Mouse (Mus musculus): ENCODE measurements around the gene Hmgn1.

DNA sequence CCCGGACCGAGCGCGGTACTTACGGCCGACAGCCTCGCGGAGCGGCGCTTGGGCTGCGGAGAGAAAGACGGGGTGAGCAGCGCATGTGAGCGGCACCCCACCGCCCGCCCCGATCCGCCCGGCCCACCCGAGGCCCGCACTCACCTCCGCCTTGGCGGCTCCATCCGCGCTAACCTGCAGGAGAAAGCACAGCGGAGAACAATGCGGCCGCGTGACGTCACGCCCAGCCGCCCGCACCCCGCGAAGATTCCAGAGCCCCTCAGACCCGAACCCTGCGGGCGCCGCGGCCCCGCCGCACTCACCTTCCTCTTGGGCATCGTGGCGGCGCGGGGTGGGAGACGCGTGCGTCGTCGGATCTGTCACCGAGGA lies 257 bp downstream of the Hmgn1 start:
- TF ChIP-seq GATA1 (IDR thresholded peaks at IDR 0.05; ENCODE audit: low read length): no peak
- no peak for TF ChIP-seq TAL1 (IDR thresholded peaks at IDR 0.05; ENCODE audit: low read length)
